Mouse (Mus musculus) megakaryocyte progenitor cell, adult 5-6 weeks (primary cell): Measurements from ENCODE around the gene Ccsap. TPM values are rescaled to one million over a fixed set of nuclear protein-coding genes. Genes with fewer than 3 reads are reported as not detected.
A peak's percentile ranks its signal among the peaks of the same experiment; 100 is the strongest.

Experiments
- ATAC-seq: replicated peaks from 2 replicates; pipeline ENCODE4 v1.8.0; 2016; ENCODE audit warnings: mild to moderate bottlenecking, moderate TSS enrichment, inconsistent platforms; ENCODE audit not compliant: poor library complexity
- total RNA-seq, 2 experiments: library from RNA; stranded (forward) in 1 of 2; stranded (reverse) in 1 of 2; fragments of 157-497, 149-512 nt in 1 of 2; fragments of 200-1000 nt in 1 of 2; gene quantifications; 2 replicates each; pipeline versions ENCODE4 v1.2.3 to v1.2.4; 2015 to 2017

Gene Ccsap
- total RNA-seq, 2 experiments from 2014 or later, result 5.3 to 8.4 TPM

- no peak for ATAC-seq
These were observed 20.9 kb upstream of the Ccsap start for GRCm38 (mm10) chr8:123880821-123881350.

- ATAC-seq, result no peak
These were observed 20.3 kb upstream of the Ccsap start for GRCm38 (mm10) chr8:123880271-123880670.

DNA sequence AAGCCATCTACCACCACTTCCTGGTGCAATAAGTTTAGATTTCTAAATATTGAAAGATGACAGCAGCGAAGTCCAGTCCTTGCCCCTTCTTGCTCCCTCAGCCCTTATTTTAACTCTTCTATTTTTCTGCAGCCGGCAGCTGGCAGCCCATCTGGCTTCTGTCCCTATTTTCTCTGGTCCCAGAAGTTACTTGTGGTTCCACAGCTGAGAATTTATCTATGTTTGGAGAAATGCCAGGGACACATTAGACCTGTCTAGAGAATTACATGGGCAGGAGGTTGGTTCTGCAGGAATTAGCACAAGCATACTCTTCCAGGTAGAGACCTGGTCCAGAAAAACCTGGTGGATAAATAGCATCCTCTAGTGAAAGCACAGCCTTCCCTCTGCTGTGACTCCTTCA lies 17.9 kb upstream of the Ccsap start:
- ATAC-seq, result no peak

- ATAC-seq, result no peak
These were observed 14.3 kb upstream of the Ccsap start for GRCm38 (mm10) chr8:123874324-123874723.

DNA sequence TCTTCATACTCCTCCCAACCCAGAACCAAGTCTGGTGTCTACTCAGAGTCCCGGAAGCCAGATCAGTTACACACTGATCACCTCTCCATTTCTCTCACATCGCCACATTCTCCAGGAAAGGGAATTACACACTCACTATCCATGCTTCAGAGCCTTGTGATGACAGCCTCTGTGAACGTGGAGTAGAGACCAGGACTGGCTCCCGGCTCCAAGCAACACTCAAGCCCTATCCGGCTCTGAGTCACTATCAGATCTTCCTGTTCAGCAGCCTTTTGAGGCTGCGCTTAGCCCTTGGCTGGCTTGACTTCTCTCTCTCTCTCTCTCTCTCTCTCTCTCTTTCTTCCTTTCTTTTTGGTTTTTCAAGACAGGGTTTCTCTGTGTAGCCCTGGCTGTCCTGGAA lies 13.4 kb upstream of the Ccsap start:
- ATAC-seq, result no peak

GRCm38 (mm10) chr8:123872048-123872447 lies 12.0 kb upstream of the Ccsap start:
- ATAC-seq, result no peak

- no peak for ATAC-seq
These were observed 7.0 kb upstream of the Ccsap start for GRCm38 (mm10) chr8:123866971-123867370.

GRCm38 (mm10) chr8:123865786-123866185 lies 5.8 kb upstream of the Ccsap start:
- no peak for ATAC-seq

- ATAC-seq, result no peak
These were observed 377 bp upstream of the Ccsap start for GRCm38 (mm10) chr8:123860386-123860785.

GRCm38 (mm10) chr8:123858941-123859647 lies 915 bp downstream of the Ccsap start:
- peak; percentile 93 for ATAC-seq

GRCm38 (mm10) chr8:123858574-123858940 lies 1.5 kb downstream of the Ccsap start:
- peak; percentile 13 for ATAC-seq

DNA sequence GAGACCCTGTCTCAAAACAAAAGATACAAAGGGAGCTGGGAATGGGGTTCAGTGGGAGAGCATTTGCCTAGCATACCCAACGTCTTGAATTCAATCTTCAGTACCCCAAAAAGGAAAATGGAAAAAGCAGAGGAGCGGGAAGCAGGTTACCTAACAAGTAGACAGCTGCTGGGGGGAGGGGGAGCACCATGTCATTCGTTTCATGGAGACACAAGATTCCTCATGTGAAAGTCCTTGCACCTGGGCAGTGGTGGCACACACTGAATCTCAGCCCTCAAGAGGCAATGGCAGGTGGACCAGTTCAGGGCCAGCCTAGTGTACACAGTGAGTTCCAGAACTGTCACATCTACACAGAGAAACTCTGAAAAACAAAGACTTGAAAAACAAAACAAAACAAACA lies 2.6 kb downstream of the Ccsap start:
- ATAC-seq, result no peak

DNA sequence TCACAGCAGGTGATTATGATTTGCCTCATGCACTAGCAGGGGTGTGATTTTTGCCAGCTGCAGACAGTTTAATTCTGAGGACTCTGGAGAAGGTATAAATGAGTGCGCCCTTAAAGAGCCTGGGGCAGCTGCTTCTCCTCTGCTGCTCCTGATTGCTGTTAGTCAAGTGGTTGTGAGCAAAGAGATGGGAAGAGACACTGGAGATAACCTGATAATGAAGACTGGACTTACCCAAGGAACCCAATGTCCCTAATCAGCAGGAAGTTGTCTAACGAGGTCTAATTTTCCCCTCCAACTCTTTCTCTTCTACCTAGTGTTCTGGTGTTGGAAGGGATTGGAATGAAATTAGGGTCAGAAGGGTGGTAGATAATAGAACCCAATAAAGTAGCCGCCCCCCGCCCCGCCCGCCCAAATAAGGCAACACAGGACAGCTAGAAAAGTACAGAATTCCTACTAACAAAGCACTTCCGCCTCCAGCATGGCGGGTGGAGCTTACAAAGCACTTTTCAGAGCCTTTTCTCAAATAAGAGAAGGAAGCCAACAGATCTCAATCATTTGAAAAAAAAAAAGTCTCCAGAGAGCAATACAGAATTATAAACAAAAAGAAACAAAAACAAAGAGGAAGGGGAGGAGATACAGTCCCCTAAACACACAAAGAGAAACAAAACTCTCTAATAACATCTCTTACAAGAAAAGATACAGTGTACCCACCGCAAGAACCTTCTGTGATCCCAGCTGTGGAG lies 5.1 kb downstream of the Ccsap start:
- no peak for ATAC-seq

DNA sequence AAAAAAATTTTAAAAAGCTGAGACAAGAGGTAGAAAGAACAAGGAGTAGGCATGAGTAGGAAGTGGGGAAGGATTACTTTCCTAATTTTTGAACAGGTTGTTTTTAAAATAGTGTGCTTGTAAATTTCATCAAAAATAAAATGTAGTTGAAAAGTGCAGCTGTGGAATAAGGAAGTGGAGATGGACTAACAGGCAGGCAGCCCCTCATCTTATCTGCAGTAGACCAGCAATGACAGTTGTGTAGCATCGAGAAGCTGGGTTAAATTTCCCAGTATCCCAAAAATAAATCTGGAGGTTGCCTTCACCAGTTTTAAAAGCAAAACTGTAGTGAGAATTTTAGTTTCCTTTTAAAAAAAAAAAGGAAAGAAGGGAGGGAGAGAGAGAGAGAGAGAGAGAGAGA lies 5.8 kb downstream of the Ccsap start:
- no peak for ATAC-seq

GRCm38 (mm10) chr8:123851590-123851989 lies 8.4 kb downstream of the Ccsap start:
- ATAC-seq, result no peak

GRCm38 (mm10) chr8:123849352-123849751 lies 10.7 kb downstream of the Ccsap start:
- ATAC-seq, result no peak

GRCm38 (mm10) chr8:123847546-123847945 lies 12.5 kb downstream of the Ccsap start:
- ATAC-seq, result no peak

GRCm38 (mm10) chr8:123846509-123846908 lies 13.5 kb downstream of the Ccsap start:
- no peak for ATAC-seq

GRCm38 (mm10) chr8:123845991-123846390 lies 14.0 kb downstream of the Ccsap start:
- no peak for ATAC-seq

DNA sequence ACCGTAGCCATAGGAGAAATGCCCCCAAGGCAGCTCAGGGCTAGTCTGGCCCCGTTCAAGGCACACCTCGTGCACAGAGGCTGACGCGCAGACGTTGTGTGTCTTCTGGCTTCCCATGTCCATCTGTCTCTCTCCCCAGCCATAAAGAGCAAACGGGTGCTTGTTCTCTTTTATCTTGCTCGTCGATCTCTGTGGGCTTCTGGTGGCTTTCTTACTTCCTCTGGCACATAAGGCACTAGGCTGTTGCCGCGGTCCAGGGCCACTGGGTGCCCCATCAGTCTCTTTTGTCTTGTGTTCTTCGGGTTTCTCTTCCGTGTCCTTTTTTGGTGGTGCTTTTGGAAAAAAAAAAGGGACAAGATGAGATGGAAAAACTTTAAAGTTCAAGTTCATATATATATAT lies 14.9 kb downstream of the Ccsap start:
- ATAC-seq, result peak; percentile 73

DNA sequence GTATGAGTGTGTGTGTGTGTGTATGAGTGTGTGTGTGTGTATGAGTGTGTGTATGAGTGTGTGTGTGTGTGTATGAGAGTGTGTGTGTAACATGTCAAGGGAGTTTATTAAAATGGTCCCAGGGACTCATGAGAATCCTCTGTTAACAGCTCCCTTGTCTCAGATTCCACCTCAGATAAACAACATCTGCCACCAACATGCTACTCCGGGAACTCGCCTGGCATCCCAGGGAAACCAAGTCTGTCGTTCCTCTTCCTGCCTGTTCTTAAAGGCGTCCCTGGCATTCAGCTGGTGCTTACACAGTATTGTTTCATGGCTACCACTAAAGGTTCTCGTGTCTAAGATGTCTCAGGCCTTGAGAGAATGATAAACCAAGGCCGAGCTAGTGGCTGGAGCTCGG lies 15.7 kb downstream of the Ccsap start:
- ATAC-seq, result no peak

- ATAC-seq, result no peak
These were observed 17.9 kb downstream of the Ccsap start for GRCm38 (mm10) chr8:123842086-123842485.
